Mouse (Mus musculus): ENCODE results near the gene Kifc5b.

DNA sequence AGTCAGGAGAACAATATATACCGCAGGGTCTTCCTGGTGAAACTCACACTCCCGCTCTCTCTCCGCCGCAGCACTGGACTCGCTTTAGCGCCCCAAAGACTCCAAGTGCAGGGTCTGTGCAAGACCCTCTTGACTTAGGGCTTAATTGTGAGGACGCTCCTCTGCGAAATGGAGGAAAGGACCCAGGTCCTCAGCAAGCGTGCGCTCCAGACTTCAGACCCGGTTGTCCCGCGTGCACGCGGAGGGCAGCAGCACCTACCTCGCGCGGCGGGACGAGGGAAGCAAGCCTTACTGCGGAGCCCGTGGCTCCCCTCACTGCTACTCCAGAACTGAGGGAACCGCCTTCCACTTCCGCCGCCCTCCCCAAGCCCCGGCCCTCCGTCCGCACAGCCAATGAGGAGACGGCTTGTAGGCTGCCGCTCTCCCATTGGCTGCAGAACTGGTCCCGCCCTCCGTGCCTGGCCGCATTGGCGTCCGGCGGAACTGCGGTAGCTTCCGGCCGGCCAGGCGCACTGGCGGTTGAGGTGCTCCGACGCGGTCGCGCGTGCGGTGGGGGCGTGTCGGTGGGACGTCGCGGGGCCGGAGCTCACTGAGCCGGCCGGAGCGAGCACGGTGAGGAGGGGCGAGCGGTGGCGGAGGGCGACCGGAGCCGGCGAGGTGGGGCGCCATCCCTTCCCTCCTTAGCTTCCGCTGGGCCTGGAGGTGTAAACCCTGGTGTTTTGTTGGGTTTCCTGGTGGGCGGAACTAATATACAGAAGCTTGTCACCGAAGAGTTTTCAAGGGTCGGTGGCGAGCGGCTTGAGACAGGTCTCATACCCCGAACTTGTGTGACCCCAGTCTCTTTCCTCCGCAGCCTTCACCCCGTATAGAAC lies 56.0 kb downstream of the Kifc5b start, which contains the start of gene Zbtb9:
- TF ChIP-seq POLR2AphosphoS2 (IDR thresholded peaks at IDR 0.05; ENCODE audit: insufficient read length, low read depth) (peak; percentile 96), USF1 (IDR thresholded peaks at IDR 0.05; ENCODE audit: low read depth) (no peak), MYOD1 (IDR thresholded peaks at IDR 0.05; ENCODE audit: control insufficient read depth in 1 of 3, insufficient read length in 2 of 3, low read depth in 2 of 3) (peak in 1 of 3 experiments; percentile 15), POLR2A (IDR thresholded peaks at IDR 0.05; ENCODE audit: insufficient read length, low read depth) (peak; percentile 95), E2F4 (IDR thresholded peaks at IDR 0.05; ENCODE audit: insufficient read depth) (no peak), MAX (IDR thresholded peaks at IDR 0.05; ENCODE audit: low read depth) (no peak)
